Mouse (Mus musculus): ENCODE results near the gene Igfn1.

Igfn1 gene

DNA sequence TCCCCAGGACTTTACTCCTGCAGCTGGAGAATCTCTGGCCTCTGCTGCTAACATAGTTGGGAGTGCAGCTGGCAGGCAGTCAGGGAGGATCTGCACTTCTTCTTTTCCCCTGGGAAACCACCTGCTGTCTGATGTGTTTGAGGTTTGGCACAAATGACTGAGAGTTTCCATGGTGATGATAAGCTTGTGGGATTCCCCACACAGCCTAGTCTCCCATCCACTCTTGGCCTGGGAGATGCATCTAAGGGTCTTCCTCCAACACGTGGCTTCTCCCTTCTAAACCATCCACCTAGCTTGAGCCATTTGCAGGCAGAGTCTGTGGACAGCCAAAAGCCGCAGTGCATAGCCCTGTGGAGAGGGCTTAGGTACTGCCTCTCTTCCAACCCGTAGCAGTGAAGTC lies 76.3 kb downstream of the Igfn1 start:
- DNase-seq (ENCODE audit: low spot score): no peak

DNA sequence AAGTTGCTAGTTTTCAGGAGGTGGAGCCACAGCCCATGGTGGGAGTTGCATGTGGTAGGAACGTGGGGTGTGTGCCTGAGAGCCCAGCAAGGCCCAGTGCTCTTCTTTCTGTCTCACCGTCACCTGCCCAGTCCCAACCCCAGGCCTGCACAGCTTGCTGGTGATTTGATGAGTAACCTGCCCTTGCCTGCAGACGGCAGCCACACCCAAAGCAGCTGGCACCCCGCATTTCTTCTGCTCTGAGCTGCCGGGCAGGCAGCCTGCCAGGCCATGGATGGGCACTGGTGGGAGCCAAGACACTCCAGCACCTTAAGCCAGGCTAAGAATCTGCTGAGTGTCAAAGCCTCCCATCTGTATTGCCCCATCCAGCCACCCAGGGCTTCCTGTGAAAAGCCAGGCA lies 80.3 kb downstream of the Igfn1 start:
- DNase-seq (ENCODE audit: low spot score): no peak

- DNase-seq (ENCODE audit: low spot score): no peak
Measured at GRCm38 (mm10) chr1:135924377-135924994, 81.7 kb downstream of the Igfn1 start.

GRCm38 (mm10) chr1:135923229-135923628 lies 82.9 kb downstream of the Igfn1 start:
- DNase-seq (ENCODE audit: low spot score): no peak

- DNase-seq (ENCODE audit: low spot score): no peak
Measured at GRCm38 (mm10) chr1:135918644-135919407, 87.3 kb downstream of the Igfn1 start, which contains the start of gene Pkp1. TSS of gene Pkp1 (minus strand) at chr1:135919207.

DNA sequence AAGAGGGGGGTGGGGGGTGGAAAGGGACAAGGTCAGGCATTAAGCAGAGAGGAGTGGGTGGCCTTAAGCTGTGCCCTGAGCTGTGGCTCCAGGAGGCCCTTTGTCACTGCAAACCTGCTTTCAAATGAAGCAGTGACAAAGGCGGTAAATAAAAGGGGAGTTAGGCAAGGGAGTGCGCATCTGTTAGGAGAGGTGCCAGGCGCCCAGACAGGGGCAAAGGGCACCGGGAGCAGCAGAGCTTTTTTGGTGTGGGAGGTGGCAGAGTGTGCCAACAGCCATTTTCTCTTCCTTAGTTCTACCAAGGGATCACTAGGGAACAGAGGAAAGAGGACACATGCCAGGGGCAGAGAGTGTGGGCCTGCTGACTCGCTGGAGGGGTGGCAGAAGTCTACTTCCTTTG lies 88.9 kb downstream of the Igfn1 start:
- no peak for DNase-seq (ENCODE audit: low spot score)

GRCm38 (mm10) chr1:135916486-135917058 lies 89.6 kb downstream of the Igfn1 start:
- DNase-seq (ENCODE audit: low spot score): no peak

DNA sequence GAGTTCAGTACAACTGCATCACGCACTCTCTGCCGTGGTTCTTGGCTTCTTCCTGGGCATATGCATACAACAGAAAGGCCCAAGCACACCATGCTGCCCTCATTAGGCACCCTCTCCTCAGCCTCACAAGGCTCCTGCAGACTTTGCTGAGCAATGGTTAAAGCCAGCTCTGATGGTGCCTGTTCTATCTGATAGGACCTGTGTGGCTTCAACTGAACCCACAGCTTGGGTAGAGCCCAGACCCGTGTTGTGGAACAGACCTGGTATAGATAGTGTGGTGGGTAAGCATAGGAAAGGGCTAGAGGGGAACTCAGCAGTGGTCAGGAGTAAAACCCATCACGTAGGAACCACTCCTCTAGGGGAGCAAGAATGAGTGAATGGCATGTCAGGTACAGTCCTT lies 92.5 kb downstream of the Igfn1 start:
- DNase-seq (ENCODE audit: low spot score): no peak

DNA sequence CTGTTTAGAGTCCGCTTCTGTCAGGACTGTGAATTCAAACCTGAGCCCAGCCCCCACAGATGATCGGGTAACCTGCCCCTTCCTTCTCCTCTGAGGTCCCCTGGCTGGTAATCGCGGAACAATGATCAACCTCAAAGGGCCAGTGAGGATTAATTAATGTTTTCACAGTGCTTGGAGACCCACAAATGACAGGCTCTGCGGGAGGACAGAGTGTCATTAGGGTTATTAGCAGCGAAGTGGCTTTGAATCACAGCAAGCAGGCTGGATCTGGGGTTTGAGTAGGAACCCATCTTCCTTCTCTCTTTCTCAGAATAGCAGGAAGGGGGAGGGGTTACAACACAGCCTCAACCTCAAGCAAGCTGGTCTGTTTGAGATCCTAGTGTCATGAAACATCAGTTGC lies 96.8 kb downstream of the Igfn1 start:
- DNase-seq (ENCODE audit: low spot score): no peak

DNA sequence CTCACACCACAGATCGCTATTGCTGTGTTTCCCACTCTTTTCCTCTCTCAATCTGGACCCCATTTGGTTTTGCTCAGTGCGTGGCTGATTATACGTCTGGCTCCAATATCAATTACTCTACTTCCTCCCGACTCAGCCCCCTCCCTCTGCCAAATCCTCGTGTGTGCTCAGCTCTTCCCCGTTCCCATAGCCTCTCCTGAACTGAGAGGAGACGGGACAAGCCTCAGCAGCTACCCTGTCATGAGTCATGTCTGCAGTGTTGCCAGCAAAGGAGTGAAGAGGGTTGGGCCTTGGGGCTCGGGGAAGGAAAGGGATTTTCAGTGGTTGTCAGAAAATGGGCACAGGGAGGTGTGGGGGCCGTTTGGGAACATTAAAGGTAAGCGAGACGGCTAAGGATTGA lies 99.4 kb downstream of the Igfn1 start:
- DNase-seq (ENCODE audit: low spot score): no peak

Data from ovary, postnatal 10 days (tissue).